Mouse (Mus musculus): ENCODE results near the gene Ppp5c.
A peak's percentile ranks its signal among the peaks of the same experiment; 100 is the strongest.

Ppp5c gene

DNA sequence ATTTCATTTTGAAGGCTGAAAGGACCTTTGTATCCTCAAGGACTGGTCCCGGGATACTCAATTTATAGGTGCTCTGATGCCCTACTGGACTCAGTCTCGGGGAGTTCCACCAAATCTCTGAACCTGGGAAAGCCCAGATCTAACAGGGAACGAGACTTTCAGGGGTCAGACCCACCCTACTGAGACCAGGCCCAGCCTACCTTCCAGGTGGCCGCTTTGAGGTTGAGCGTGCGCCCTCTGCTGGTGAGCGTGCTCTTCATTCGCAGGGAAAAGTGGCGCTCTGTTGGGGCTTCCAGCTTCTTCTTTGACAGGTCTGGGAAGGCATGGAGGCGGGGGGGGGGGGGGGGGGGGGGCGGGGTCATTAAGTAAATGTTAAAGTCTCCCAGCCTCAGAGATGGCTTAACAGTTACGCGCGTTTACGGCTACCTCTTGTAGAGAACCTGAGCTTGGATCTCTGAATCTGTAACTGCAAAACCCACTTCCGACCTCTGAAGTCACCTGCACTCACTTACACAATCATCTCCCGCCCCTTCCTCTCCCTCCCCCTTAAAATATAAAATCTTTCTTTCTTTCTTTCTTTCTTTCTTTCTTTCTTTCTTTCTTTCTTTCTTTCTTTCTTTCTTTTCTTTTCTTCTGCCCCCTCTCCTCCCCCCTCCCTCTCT, 23.3 kb upstream of the Ppp5c start:
- peak in 1 of 2 experiments; percentile 65 for DNase-seq

DNA sequence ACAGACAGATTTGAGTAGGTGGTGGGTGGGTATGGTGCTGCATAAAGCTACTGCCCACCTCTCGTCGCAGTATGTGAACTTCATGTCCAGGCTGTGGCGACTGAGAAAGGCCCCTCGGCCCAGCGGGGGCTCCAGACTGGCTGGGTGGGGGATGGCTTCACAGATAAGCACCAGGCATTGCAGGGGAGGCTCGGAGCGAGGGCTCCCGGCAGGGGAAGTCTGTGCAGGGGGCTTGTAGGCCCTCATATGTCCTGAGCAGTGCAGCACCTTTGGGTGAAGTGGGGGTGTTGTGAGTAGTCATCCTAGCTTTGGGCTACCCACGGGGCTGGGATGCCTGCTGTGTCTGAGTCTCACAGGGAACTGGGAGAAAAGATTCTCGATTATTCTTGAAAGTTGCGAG, 22.8 kb upstream of the Ppp5c start:
- no peak for DNase-seq

DNA sequence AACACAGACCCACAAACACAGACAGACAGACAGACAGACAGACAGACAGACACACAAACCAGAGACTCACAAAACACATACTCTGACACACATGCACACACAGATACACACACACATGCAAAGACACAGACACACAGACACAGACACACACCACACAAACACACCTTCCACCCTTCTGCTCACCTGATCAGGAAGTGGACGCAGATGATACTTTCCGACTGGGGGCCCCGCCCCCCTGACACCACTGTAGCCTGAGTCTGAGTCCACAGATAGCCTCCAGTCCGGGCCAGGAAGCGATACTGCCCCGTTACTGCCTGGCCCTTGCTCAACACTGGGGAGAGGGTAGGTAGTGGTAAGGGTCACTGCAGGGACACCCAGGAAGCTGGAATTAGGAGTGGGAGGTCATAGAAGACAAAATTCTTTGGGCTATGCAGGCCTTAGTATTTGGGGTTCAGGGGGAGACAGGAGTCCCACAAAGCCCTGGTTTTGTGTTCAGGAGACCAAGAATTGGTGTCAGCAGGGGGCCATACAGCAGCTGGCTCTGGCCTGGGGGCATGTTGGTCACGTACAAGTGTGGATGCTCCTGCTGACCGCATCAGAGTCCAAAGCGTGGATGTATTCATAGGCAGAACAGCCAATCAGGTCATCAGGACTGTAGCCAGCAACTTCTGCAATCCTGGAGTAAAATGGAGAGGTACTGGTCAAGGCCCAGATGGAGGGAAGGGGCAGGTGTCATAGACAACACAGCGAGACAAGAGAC, 20.9 kb upstream of the Ppp5c start:
- no peak for DNase-seq

DNA sequence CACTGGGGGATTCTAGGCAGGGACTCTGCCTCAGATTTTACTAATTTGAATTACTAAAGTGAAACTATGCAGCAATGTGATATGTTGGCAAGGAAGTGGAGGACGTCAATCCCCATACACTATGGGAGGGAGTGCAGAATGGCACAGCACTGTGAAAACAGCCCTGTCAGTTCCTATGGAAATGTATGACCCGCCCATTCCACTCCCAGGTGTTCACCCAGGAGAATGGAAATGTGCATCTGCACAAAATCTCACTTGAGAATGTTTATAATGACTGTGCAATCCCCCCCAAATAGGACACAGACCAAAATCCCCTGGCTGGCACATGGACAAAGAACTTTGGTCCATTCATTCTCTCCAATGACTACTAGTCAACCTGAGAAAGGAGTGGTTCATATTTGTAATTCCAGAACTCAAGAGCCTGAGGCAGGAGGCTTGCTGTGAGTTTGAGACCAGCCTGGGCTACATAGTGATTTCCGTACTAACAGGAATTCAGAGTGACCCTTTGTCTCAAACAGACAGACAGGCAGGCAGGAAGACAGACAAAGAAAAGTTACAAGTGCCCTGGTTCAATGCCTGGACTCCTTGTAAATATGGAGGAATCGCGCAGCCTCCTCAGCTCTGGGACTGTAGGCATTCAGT, 19.4 kb upstream of the Ppp5c start:
- no peak for DNase-seq

DNA sequence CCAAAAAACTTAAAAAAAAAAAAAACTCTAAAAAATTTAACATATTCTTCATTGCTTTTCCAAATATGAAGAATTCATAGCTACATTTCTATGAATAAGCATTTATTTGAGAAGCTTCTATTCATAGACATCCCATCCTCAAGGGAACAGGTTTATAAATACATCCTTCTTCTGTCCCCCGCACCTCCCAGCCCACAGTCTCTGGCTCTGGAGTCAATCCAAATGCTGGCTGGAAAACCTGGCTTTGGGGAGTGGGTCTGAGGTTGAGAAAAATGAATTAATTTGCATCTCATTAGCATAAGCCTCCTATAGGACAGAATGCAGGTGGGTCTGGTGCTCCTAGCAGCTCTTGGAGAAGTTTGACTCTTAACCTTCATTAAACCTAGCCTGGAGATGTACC, 18.0 kb upstream of the Ppp5c start:
- peak in 1 of 2 experiments; percentile 1 for DNase-seq

DNA sequence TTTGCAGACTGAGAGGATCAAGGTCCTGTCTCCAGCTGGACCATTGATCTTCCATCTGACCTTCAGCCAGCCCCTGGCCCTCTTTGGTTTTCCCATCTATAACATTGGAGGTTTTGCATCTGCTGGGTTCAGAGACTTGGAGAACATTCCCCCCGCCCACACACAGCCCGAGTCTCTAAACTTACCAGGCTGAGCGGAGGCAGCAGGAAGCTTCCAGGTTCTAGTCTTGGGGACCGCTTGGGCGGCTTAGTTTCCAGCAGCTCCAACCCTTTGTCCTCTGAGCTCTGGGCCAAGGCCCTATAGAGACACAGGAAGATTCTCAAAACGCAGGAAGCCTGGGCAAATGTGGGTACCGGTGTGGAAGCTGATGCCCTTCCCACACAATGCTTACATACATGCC, 11.6 kb upstream of the Ppp5c start:
- no peak for DNase-seq

DNA sequence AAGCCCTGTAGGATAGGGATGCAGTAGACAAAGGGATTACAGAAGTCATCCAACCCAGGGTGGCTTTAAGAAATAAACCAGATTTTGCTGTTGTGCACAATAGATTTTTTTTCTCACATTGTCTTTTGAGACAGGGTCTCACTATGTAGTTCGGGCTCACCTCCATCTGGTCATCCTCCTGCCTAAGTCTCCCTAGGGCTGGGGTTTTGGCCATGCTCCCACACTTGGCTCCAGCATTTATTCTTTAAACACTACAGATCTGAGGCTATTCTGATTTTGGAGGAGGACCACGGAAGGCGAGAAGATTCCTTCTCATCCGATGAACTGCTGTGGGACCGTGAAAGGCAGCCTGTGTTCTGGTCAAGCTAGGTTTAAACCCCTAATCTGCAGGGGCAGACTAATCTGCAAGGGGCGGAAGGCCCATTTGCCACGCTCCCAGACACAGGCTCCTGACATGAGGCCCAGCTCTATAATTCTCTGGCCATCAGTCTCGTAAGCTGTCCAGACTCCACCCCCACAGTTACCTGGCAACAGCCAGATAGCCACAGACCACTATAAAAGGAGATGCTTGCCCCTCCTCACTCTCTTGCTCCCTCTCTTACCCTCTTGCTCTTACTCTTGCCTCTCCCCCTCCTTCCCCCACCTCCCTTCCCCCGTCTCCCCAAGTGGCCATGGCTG, 10.4 kb upstream of the Ppp5c start:
- no peak for DNase-seq

DNA sequence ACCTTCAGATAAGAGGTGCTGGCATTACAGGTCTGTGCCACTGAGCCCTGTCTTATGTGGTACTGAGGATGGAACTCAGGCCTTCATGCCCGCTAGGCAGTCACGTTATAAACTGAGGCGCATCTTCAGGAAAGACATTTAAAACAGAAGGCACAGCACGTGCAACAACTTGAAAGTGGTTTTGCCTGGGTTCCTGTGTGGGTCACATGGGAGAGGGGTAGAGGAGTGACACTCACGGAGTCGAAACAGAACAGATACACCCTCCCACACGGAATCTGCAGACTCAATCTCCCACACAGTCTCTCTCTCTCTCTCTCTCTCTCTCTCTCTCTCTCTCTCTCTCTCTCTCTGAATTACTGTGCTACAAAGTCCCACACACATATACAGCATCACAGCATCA, 2.5 kb upstream of the Ppp5c start:
- no peak for DNase-seq

DNA sequence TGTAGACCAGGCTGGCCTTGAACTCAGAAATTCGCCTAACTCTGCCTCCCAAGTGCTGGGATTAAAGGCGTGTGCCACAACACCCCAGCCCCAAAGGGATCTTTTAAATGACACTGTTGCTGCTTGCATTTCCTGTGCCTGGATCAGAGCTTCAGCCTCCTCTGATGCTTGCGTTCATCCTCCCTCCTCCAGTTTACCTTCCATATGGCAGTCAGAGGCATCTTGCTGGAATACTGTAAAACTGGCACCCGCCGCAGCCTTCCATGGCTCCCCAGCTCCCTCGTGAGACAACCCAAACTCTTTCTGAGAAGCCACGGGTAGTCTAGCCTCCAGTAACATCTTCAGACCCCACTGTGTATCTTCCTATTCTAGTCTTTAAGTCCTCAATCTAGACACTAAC, 1.2 kb upstream of the Ppp5c start:
- no peak for DNase-seq

DNA sequence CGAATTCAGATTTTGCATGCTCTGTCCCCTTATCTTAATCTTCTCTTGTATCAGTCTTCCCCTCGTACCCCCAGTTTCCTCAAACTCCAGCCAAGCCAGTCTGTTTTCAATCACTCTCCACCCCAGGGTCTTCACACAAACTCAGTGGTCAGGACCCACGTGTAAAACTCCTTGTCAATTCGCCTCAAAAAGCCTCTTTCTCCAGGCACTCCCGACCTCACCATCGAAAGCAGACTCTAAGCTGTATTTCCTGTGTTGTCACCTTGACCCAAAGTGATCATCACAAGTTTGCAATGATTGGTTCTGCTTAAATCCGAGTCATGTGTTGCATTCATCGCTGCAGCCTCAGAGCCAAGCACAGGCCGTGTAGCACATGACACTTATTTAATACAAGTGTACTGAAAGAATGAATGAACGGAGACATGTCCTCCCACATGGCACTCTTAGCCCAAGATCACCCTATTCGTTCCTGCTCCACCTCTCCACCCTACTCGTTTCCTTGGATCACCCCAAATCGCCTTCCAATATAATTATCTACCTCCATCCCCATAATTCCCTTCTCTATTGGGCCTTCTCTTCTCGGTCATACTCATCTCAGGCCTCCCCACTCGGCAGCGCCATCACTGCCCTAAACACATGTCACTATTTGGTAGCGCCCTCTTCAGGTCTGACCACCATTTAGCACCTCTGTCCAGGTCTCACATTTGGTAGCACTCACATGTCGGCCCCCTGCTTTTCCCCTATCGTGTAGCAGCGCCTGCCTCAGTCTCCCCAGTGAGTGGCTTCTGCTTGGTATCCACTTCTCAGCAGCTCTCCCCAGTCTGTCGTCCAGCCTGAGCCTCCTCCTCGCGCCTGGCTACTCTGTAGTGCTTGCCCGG, 775 bp downstream of the Ppp5c start:
- peak in 1 of 2 experiments; percentile 56 for DNase-seq

DNA sequence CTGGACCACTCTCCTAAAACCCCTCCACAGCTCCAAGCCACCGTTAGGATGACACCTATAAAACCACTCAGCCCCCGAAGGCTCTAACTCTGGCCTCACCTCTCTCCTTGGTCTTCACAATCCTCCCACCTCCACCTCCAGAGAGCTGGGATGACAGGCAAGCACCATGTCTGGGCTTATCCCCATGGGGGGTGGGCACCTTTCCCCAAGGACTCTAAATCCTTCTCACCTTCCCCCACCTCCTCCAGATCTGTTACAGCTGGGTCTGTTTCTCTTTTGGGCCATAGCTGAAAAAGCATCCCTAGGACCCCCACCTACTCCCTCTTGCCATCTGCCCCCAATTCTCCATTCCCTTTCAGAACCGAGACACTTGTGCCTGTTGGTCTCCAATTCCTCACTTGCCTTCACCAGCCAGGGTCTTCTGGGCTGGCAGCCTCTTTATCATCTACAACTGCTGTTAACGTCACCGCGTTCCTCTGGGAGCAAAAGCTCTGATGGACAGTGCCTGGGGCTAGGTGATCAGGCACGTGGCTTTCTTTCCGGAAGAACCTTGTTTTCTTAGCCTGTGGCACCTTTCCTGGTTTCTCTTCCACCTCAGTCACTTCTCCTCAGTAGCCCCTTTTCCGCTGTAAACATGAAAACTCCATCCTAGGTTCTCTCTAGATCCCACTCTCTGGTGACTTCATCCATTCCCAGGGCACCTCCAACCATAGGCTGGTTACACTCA, 1.7 kb downstream of the Ppp5c start:
- no peak for DNase-seq

DNA sequence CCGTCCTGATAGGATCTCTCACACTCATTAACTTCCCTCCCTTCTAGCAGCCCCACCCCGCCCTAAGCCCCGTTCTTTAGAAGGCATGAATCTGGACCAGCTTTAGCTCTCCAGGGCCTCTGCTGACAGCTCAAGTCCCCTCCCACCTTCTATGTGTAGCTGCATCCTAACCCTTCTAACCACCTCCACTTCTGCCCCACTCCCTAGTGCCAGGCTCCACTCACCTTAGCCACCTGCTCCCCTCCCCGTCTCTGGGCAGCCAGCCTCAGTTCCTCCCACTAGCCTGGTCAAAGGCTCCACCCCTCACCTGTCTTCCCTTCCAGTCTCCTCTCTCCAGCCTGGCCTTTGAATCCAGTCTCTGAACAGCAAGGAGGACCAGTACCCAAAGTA, 2.2 kb downstream of the Ppp5c start:
- DNase-seq = no peak

DNA sequence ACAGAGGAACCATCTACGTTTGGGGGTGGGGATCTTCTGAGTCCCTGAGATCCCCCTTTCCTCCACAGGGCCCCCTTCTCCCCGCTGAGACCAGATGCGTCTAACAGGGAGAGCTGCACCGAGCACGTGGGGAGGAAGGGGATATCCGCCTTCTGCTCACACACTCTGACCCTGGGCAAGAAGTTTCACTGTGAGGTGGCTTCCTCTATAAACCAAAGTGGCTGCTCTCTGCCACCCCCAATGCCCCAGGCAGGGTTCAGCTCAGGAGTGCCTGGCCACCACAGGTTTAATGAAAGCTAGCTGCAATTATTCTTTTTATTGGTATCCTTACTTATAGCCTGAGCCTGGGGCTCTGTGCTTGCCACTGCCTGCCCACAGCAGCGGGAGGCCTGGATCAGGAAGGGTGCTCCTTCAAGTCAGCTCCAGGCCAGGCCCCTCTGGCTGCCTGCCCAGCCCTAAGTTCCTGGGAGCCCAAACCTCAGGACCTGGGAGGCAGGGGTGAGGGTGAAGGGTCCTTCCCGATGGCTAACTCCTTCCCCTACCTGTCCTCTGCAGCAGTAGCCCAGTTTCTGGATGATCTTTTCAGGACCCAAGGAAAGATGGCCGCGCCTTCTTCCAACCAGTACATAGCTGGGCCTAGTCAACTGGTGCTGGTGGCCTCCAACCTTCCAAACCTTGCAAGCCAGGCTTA, 2.8 kb downstream of the Ppp5c start:
- DNase-seq = peak; percentile 37 to 55

DNA sequence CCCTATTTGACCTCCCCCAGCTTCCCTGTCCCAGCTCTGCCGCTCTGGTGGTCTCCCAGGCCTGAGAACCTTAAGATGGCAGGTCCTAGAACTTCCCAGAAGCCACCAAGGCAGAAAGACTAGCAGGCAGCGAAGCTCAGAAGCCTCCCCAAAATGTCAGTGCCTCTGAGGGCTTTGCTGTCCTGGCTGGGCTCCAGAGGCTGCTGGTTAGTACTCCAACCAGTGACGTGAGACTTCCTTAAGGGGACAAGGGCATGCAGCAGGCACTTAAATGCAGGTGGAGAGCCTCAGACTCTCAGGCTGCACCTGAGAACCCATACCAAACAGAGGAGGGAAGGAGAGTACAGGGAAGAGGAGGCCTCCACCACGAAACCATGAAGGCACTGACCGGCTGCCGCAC, 3.6 kb downstream of the Ppp5c start:
- no peak for DNase-seq

DNA sequence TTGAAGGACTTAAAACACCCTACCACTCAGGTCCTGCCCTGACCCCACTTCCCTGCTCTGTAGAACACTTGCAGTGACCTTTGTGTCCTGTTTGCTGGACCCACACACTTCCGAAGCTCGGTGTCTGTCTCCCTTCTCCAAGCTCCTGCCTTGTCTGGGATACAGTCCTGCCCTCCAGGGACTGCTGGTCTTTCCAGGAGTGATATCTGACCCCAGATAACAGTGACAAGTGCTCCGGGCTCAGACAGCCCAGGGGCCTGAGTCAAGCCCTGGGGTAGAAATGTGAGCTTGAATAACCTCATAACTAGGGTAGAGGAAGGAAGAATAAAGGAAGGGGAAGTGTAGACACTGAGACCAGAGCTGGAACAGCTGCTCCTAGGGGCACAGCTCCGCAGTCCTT, 4.0 kb downstream of the Ppp5c start:
- no peak for DNase-seq

DNA sequence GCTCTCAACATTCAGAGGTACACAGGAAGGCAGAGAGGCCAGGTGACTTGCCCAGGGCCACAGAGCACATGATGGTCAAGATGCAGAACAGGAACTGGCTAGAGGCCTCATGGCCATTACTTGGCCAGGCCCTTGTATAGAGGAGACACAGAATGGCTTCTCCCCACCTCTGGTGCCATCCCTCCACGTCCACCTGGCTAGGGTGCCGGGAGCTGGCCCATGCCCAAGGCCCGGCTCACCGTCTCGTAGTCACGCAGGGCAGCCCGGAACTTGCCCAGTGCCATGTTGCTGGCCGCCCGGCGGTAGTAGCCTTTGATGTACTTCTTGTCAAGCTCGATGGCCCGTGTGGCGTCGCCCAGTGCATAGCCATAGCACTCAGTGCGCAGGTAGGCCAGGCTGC, 5.5 kb downstream of the Ppp5c start:
- no peak for DNase-seq

DNA sequence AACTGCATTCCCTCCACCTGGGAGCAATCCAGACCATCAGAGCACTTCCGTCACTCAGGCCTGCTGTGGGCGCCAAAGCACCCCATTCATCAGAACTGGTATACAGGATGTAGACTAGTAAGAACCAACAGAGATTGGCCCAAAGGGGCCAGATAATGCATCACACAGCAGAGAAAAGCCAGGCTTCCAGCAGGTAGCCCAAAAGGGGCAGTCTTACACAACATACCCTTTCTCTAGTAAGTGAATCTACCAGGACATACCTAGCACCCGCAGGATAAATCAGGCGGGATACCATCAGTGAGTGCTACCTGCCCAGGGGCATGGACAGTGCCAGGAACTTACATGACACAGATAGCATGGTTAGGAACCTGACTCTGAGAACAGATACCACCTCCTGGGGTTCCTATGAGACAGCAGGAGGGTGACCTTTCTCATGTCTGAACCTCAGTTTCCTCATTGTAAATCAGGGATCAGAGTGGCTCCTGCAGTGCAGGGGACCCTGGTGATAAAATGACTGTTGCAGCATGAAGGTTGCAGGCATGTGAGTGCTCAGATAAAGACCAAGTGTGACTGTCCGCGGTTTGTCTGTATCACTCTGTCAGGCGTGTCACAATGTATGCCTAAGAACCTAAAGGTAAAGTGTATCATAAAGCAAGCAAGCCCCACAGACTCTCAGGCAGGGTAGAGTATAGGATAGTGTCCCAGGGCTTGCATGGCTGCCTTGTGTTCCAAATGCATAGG, 8.1 kb downstream of the Ppp5c start:
- DNase-seq = no peak

DNA sequence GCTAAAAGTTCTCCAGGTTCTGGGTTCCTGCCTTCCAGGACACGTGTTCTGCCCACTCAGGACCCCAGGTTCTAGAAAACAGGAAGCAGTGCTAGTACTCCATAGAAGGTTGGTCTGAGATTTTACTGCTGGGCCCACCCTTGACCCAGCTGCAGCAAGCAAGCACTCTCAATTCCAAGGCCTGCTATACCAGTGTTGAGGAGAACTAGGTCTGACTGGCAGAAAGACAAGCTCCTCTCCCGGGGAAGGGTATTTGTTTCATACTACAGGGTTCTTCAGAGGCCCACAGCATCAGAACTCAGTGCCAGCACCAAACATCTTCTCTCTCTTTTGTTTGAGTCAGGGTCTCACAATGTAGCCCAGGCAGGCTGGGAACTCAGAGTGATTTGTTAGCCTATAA, 9.8 kb downstream of the Ppp5c start:
- DNase-seq = no peak

DNA sequence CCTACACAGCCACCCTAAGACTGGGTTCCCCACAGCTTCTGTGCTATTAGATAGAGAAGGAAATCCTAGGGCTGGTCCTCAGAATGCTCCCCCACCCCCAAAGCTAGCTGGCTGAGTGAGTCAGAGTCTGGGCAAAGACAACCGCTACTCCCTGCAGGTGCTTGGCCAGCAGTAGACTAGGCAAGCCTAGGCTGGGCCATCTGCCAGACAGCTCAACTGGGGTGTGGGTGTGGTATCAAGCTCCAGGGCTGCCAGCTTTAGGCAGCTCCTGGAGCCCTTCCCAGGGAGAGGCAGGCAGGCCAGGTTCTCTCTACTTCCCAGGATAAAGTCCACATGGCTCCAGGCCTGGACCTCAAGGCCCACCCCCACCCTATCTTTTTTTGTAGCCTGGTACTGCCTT, 10.7 kb downstream of the Ppp5c start:
- DNase-seq = peak in 1 of 2 experiments; percentile 44

DNA sequence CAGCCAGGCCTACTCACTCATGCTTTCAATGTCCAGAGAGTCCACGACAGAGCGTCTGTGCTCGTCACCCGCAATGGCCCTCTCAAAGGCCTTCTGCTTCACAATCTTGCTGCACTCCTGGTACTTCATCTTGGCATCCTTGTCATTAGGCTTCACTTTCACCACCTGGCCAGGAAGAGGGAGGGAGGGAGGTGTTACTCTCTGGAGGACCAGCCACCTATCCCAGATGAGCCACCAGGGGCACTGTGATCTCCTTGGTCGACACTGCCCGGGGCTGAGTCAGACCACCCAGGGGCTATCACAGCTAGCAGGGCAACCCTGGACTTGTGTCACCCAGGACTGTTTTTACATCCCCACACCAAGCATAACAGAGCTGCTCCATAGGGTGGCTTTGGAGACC, 12.3 kb downstream of the Ppp5c start:
- DNase-seq = no peak

Data from thymus, adult 18-20 months (tissue).